Mouse (Mus musculus) midbrain, embryonic 11.5 days (tissue): Measurements from ENCODE around the gene C3ar1. TPM values are rescaled to one million over a fixed set of nuclear protein-coding genes. Genes with fewer than 3 reads are reported as not detected.

Experiments
- ATAC-seq: fragments of 200-750 bp; cut with Nextera tagmentation; 2 replicates; pipeline ENCODE4 v1.8.0; 2017; ENCODE audit warnings: moderate TSS enrichment, moderate library complexity; ENCODE audit not compliant: low FRiP score
- DNase-seq: peaks from one replicate; pipeline ENCODE4 v3.0.0; 2015; ENCODE audit warnings: low spot score; ENCODE audit errors: missing footprints
- H3K27ac ChIP-seq: fragments of 300-500 bp; sonication (generic); 2 replicates; pipeline ENCODE4 v1.5.1; 2014; ENCODE audit warnings: low read depth, low read length
- H3K27me3 ChIP-seq: fragments of 300-500 bp; sonication (generic); 2 replicates; pipeline ENCODE4 v1.6.1; 2014; ENCODE audit warnings: mild to moderate bottlenecking, low read length, moderate library complexity, mixed read lengths; ENCODE audit not compliant: control insufficient read depth, insufficient read depth
- H3K36me3 ChIP-seq: fragments of 300-500 bp; sonication (generic); 2 replicates; pipeline ENCODE4 v1.6.1; 2014; ENCODE audit warnings: mild to moderate bottlenecking, low read length, moderate library complexity, mixed read lengths; ENCODE audit not compliant: control insufficient read depth, insufficient read depth
- H3K4me1 ChIP-seq: fragments of 300-500 bp; sonication (generic); 2 replicates; pipeline ENCODE4 v1.6.1; 2014; ENCODE audit warnings: low read length; ENCODE audit not compliant: control insufficient read depth, insufficient read depth
- H3K4me2 ChIP-seq: fragments of 300-500 bp; sonication (generic); 2 replicates; pipeline ENCODE4 v1.6.1; 2014; ENCODE audit warnings: mild to moderate bottlenecking, moderate library complexity
- H3K4me3 ChIP-seq: fragments of 300-500 bp; sonication (generic); 2 replicates; pipeline ENCODE4 v1.5.1; 2014; ENCODE audit warnings: low read depth, low read length
- H3K9ac ChIP-seq: fragments of 300-500 bp; sonication (generic); 2 replicates; pipeline ENCODE4 v1.6.1; 2014; ENCODE audit warnings: low read length
- H3K9me3 ChIP-seq: fragments of 300-500 bp; sonication (generic); 2 replicates; pipeline ENCODE4 v1.6.1; 2016; ENCODE audit warnings: low read length; ENCODE audit not compliant: control insufficient read depth
- WGBS: fragments of 180-500 bp; shearing (Covaris S2); extraction: QIAGEN DNeasy Blood & Tissue Kit; methylation state at CpG from one replicate; pipeline ENCODE4 v1.1.7; 2014; 5-methylcytosine and 5-hydroxymethylcytosine counted together
- polyA plus RNA-seq: library from polyadenylated mRNA; unstranded; fragments of >200 nt; fragmentation: Nextera tagmentation; extraction: Ambion mirVana; gene quantifications from 2 replicates; pipeline ENCODE4 v1.2.1, GENCODE M21; 2014

C3ar1 gene
- polyA plus RNA-seq, 1 experiment from 2014 or later = 2.0 TPM

GRCm38 (mm10) chr6:122873871-122874719 is 18.1 kb upstream of the C3ar1 start, which contains the start of gene Necap1:
TSS of gene Necap1 (plus strand) at chr6:122874474.
- Histone ChIP-seq H3K27me3 (no peaks in the 10 kb centered on the region), H3K36me3 (no peaks in the 10 kb centered on the region), H3K4me3 (peak within 1 kb of the TSS; percentile 84), H3K4me1 (peaks cover 5% of the 10 kb centered on the region; the same call in 1 of the 2 replicates), H3K27ac (peak within 1 kb of the TSS; percentile 85; the same call in 1 of the 2 replicates), H3K9ac (peak within 1 kb of the TSS; percentile 89), H3K4me2 (peak within 1 kb of the TSS; percentile 42), H3K9me3 (no peaks in the 10 kb centered on the region)
- ATAC-seq (peak; percentile 99), DNase-seq (peak; percentile 100)
- 8% methylated on average over 43 of the region's 43 CpGs for WGBS

GRCm38 (mm10) chr6:122872800-122873199 is 16.8 kb upstream of the C3ar1 start:
- Histone ChIP-seq H3K9me3 (no peaks in the 10 kb centered on the region), H3K27me3 (no peaks in the 10 kb centered on the region), H3K9ac (no peak overlapping the region), H3K4me2 (no peak overlapping the region), H3K4me3 (no peak overlapping the region), H3K27ac (no peak overlapping the region), H3K36me3 (no peaks in the 10 kb centered on the region), H3K4me1 (peaks cover 5% of the 10 kb centered on the region; the same call in 1 of the 2 replicates)
- ATAC-seq (no peak), DNase-seq (no peak)
- whole genome bisulfite sequencing = 94% methylated on average over 5 of the region's 5 CpGs

GRCm38 (mm10) chr6:122869846-122870245 is 13.9 kb upstream of the C3ar1 start:
- Histone ChIP-seq H3K9ac (no peak overlapping the region), H3K4me2 (no peak overlapping the region), H3K9me3 (no peaks in the 10 kb centered on the region), H3K4me1 (no peaks in the 10 kb centered on the region), H3K4me3 (no peak overlapping the region), H3K27ac (no peak overlapping the region), H3K27me3 (no peaks in the 10 kb centered on the region), H3K36me3 (no peaks in the 10 kb centered on the region)
- WGBS = 85% methylated on average over 11 of the region's 11 CpGs
- ATAC-seq (no peak), DNase-seq (no peak)

- no peaks in the 10 kb centered on the region for H3K36me3 ChIP-seq
- no peak overlapping the region for H3K4me3 ChIP-seq
- no peaks in the 10 kb centered on the region for H3K4me1 ChIP-seq
- H3K27ac ChIP-seq = no peak overlapping the region
- no peak overlapping the region for H3K9ac ChIP-seq
- WGBS = 67% methylated on average over 4 of the region's 4 CpGs
- H3K9me3 ChIP-seq = no peaks in the 10 kb centered on the region
- no peaks in the 10 kb centered on the region for H3K27me3 ChIP-seq
- DNase-seq (no peak), ATAC-seq (no peak)
- H3K4me2 ChIP-seq = no peak overlapping the region
These were observed 12.0 kb upstream of the C3ar1 start for GRCm38 (mm10) chr6:122867914-122868313.

DNA sequence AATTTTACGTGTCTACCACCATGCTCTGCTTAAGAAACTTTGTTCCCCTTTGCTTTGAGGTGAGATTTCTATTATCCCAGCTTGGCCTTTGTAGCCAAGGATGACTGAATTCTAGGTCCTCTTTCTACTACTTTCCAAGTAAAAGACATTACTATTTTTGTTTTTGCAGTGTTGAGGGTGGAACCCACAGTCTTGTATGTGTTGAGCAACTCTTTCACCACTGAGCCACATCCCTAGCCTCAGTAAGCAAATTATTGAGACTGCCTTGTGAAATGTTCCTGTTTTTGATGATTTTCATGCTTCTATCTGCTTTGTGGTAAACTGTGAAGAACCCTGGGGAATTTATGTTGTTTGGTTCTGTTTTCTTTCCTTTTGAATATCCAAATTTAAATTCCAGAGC is 6.9 kb upstream of the C3ar1 start:
- no peaks in the 10 kb centered on the region for H3K4me1 ChIP-seq
- H3K27ac ChIP-seq = no peak overlapping the region
- no peak for DNase-seq
- no peak for ATAC-seq
- H3K4me3 ChIP-seq = no peak overlapping the region
- WGBS = 77% methylated on average over 1 of the region's 1 CpGs
- no peak overlapping the region for H3K4me2 ChIP-seq
- H3K36me3 ChIP-seq = no peaks in the 10 kb centered on the region
- no peak overlapping the region for H3K9ac ChIP-seq
- peaks cover 5% of the 10 kb centered on the region; the same call in 1 of the 2 replicates for H3K9me3 ChIP-seq
- no peaks in the 10 kb centered on the region for H3K27me3 ChIP-seq

- Histone ChIP-seq H3K36me3 (no peaks in the 10 kb centered on the region), H3K27ac (no peak overlapping the region), H3K9ac (no peak overlapping the region), H3K4me2 (no peak overlapping the region), H3K4me3 (no peak overlapping the region), H3K27me3 (no peaks in the 10 kb centered on the region), H3K9me3 (peaks cover 5% of the 10 kb centered on the region; the same call in 1 of the 2 replicates), H3K4me1 (no peaks in the 10 kb centered on the region)
- DNase-seq (no peak), ATAC-seq (no peak)
- 80% methylated on average over 6 of the region's 6 CpGs for WGBS
These were observed 6.5 kb upstream of the C3ar1 start for GRCm38 (mm10) chr6:122862434-122862833.

- Histone ChIP-seq H3K36me3 (no peaks in the 10 kb centered on the region), H3K9ac (no peak overlapping the region), H3K27ac (no peak overlapping the region), H3K4me2 (no peak overlapping the region), H3K9me3 (no peaks in the 10 kb centered on the region), H3K27me3 (no peaks in the 10 kb centered on the region), H3K4me3 (no peak overlapping the region), H3K4me1 (no peaks in the 10 kb centered on the region)
- DNase-seq (no peak), ATAC-seq (no peak)
- 83% methylated on average over 12 of the region's 12 CpGs for WGBS
These were observed 1.4 kb downstream of the C3ar1 start for GRCm38 (mm10) chr6:122854552-122854951.

- H3K9me3 ChIP-seq = no peaks in the 10 kb centered on the region
- no peak overlapping the region for H3K4me3 ChIP-seq
- no peak overlapping the region for H3K27ac ChIP-seq
- H3K27me3 ChIP-seq = no peaks in the 10 kb centered on the region
- 69% methylated on average over 2 of the region's 2 CpGs for WGBS
- no peak overlapping the region for H3K4me2 ChIP-seq
- H3K9ac ChIP-seq = no peak overlapping the region
- H3K36me3 ChIP-seq = no peaks in the 10 kb centered on the region
- DNase-seq (no peak), ATAC-seq (no peak)
- H3K4me1 ChIP-seq = no peaks in the 10 kb centered on the region
These were observed 3.3 kb downstream of the C3ar1 start for GRCm38 (mm10) chr6:122852696-122853095.

- H3K27ac ChIP-seq = no peak overlapping the region
- H3K9me3 ChIP-seq = no peaks in the 10 kb centered on the region
- ATAC-seq (no peak), DNase-seq (no peak)
- H3K36me3 ChIP-seq = peaks cover 10% of the 10 kb centered on the region; the same call in 1 of the 2 replicates
- H3K4me1 ChIP-seq = no peaks in the 10 kb centered on the region
- H3K4me2 ChIP-seq = no peak overlapping the region
- 92% methylated on average over 6 of the region's 6 CpGs for WGBS
- H3K27me3 ChIP-seq = no peaks in the 10 kb centered on the region
- H3K4me3 ChIP-seq = no peak overlapping the region
- no peak overlapping the region for H3K9ac ChIP-seq
These were observed 12.2 kb downstream of the C3ar1 start for GRCm38 (mm10) chr6:122843759-122844158.
